Mouse (Mus musculus): ENCODE measurements around the gene Carmil2. TPM values are rescaled to one million over a fixed set of nuclear protein-coding genes. Genes with fewer than 3 reads are reported as not detected.

The Carmil2 gene
- total and polyA plus RNA-seq, 3 experiments, result 2.0 to 33.2 (median 7.6) TPM

DNA sequence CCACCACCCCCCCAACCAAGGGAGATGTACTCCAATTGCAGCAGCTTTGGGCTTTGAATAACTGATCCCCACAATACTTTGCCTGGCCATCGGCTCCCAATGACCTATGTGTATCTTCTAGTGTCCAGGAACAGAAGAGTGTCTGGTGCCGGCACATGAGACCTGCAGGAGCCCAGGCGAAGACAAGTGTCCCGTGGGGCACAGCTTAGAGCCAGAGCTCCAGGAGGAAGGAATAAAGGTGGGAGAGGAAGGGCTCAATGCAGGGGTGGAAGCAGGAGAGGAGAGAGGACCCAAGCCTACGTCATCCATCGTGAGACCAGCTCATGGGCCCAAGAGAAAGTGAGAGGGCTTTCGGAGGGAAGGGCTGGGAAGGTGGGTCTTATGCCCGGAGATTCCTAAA is 22.6 kb downstream of the Carmil2 start:
- Histone ChIP-seq H3K4me2 (ENCODE audit: insufficient read depth, low read depth, poor library complexity, severe bottlenecking) (no peak overlapping the region), H3K9ac (ENCODE audit: insufficient read depth, low read depth) (no peak overlapping the region), H3K27me3 (replicated peaks) (no peaks in the 10 kb centered on the region), H3K4me3 (replicated peaks in 1 of 3; ENCODE audit: low read depth in 2 of 3, low read length in 2 of 3, poor library complexity in 1 of 3) (no peak overlapping the region), H3K9me3 (replicated peaks; ENCODE audit: low read length) (no peaks in the 10 kb centered on the region), H3K36me3 (replicated peaks in 1 of 2; ENCODE audit: control insufficient read depth in 1 of 2, insufficient read depth in 1 of 2, low read length in 1 of 2) (peaks cover 9 to 16% of the 10 kb centered on the region in 2 experiments), H3K4me1 (ENCODE audit: control insufficient read depth in 1 of 2, insufficient read depth in 2 of 2) (peaks cover 6 to 24% of the 10 kb centered on the region in 2 experiments), H3K27ac (ENCODE audit: insufficient read depth, low read depth) (no peak overlapping the region), H3K79me2 (replicated peaks; ENCODE audit: control insufficient read depth, extremely low read depth, insufficient read depth, poor library complexity, severe bottlenecking) (no peaks in the 10 kb centered on the region; the same call in 1 of the 2 replicates)
- no peak for TF ChIP-seq CHD1 (IDR thresholded peaks at IDR 0.05; ENCODE audit: low read depth, low read length)
- TF ChIP-seq IRF4 (IDR thresholded peaks at IDR 0.05; ENCODE audit: low read depth, low read length), result no peak
- no peak for TF ChIP-seq SIN3A (IDR thresholded peaks at IDR 0.05; ENCODE audit: low read length)
- no peak for TF ChIP-seq UBTF (IDR thresholded peaks at IDR 0.05; ENCODE audit: low read depth, low read length)
- dilution Hi-C loops (cut with MboI; ENCODE audit: extremely low pct_ligation_motif_present, extremely low pct_unique_long_range_greater_than_20kb, low sequenced_read_pairs) (no loop called here), in situ Hi-C loops (cut with MboI; ENCODE audit: low pct_ligation_motif_present, low pct_unique_long_range_greater_than_20kb, low sequenced_read_pairs) (loop anchor here (25.0 kb wide), 1 partner anchor 329 kb away; no protein-coding TSS in a partner anchor)
- DNase-seq (ENCODE audit: extremely low read depth), result no peak

DNA sequence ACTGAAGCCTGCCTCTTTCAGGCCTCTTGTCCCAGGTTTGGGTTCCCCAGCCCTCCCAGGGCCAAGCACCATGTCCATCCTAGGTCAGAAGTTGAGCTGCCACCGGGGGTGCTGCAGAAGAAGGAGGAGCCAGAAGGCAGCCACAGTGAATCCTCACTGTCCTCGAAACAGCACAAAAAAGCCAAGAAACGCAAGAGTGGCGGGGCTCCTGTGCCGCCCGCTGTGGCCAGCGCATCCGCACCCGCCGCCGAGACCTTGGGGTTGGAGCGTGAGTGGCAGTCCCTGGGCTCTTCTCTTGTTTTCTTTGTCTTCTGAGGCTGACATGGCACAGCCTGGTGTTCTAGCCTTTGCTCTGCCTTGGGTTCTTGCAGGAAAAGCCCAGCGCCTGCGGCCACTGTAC is 23.2 kb downstream of the Carmil2 start:
- Histone ChIP-seq H3K4me2 (ENCODE audit: insufficient read depth, low read depth, poor library complexity, severe bottlenecking) (no peak overlapping the region), H3K4me3 (replicated peaks in 1 of 3; ENCODE audit: low read depth in 2 of 3, low read length in 2 of 3, poor library complexity in 1 of 3) (no peak overlapping the region), H3K27me3 (replicated peaks) (no peaks in the 10 kb centered on the region), H3K4me1 (ENCODE audit: control insufficient read depth in 1 of 2, insufficient read depth in 2 of 2) (peaks cover 6 to 24% of the 10 kb centered on the region in 2 experiments), H3K9ac (ENCODE audit: insufficient read depth, low read depth) (no peak overlapping the region), H3K36me3 (replicated peaks in 1 of 2; ENCODE audit: control insufficient read depth in 1 of 2, insufficient read depth in 1 of 2, low read length in 1 of 2) (peaks cover 3 to 10% of the 10 kb centered on the region in 2 experiments), H3K27ac (ENCODE audit: insufficient read depth, low read depth) (no peak overlapping the region), H3K9me3 (replicated peaks; ENCODE audit: low read length) (no peaks in the 10 kb centered on the region), H3K79me2 (replicated peaks; ENCODE audit: control insufficient read depth, extremely low read depth, insufficient read depth, poor library complexity, severe bottlenecking) (no peaks in the 10 kb centered on the region; the same call in 1 of the 2 replicates)
- in situ Hi-C loops (cut with MboI; ENCODE audit: low pct_ligation_motif_present, low pct_unique_long_range_greater_than_20kb, low sequenced_read_pairs) (loop anchor here (25.0 kb wide), 1 partner anchor 328 kb away; no protein-coding TSS in a partner anchor), dilution Hi-C loops (cut with MboI; ENCODE audit: extremely low pct_ligation_motif_present, extremely low pct_unique_long_range_greater_than_20kb, low sequenced_read_pairs) (no loop called here)
- TF ChIP-seq USF1 (IDR thresholded peaks at IDR 0.05; ENCODE audit: low read depth, low read length) (no peak), TBP (conservative IDR thresholded peaks at IDR 0.05; ENCODE audit: low read depth, low read length) (no peak), MXI1 (IDR thresholded peaks at IDR 0.05; ENCODE audit: low read depth, low read length) (no peak), JUND (conservative IDR thresholded peaks at IDR 0.05; ENCODE audit: low read depth, low read length) (no peak), USF2 (conservative IDR thresholded peaks at IDR 0.05; ENCODE audit: low read depth, low read length) (no peak), ZMIZ1 (IDR thresholded peaks at IDR 0.05; ENCODE audit: low read depth, low read length) (no peak), IRF4 (IDR thresholded peaks at IDR 0.05; ENCODE audit: low read depth, low read length) (no peak), RAD21 (IDR thresholded peaks at IDR 0.05; ENCODE audit: low read depth, low read length) (no peak), JUN (IDR thresholded peaks at IDR 0.05; ENCODE audit: insufficient read depth, low read depth, low read length) (no peak), NELFE (IDR thresholded peaks at IDR 0.05; ENCODE audit: low read depth, low read length) (no peak), POLR2AphosphoS2 (IDR thresholded peaks at IDR 0.05; ENCODE audit: low read depth, low read length) (no peak), ETS1 (conservative IDR thresholded peaks at IDR 0.05; ENCODE audit: low read depth, low read length) (no peak)
- no peak for DNase-seq (ENCODE audit: extremely low read depth)
